Mouse (Mus musculus): Measurements from ENCODE around the gene Klhl6. TPM values are rescaled to one million over a fixed set of nuclear protein-coding genes. Genes with fewer than 3 reads are reported as not detected.

The Klhl6 gene
- polyA plus RNA-seq, 1 experiment from 2014 or later = 6.8 TPM

DNA sequence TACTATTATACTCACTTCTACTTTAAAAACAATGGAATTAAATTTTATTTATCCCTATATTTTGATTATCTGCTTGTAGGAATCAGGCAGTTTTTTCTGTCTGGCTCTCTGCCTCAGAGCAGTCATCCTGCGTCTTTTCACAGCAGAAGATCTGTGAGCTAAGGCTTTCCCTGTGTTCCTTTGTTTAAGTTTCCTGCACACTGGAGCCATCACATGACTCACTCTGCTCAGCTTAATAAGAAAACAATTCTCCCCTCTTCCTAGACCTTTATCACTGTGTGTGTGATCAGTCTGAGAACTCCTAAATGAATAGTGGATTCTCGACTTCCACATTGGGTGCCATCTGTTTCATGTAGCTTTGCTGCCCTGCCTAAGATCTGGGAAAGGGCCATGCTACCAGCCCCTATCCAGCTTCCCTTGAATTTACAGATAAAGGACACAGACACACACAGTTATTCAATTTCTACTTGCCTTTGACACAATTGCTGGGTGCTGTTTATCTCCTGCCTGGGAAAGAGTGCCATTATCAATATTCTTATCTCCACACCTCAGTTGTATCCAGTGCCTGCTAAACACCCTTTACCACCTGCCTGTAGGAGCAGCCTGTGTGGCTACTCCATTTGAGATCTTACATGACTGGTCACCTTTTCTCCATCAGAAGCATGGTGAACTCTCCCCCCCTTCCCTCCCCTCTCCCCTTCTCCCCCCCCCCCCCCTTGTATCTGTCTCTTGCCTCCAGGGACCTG, 77.9 kb downstream of the Klhl6 start:
- no peak overlapping the region for H3K4me3 ChIP-seq
- H3K9me3 ChIP-seq (replicated peaks) = no peaks in the 10 kb centered on the region
- WGBS = 62% methylated on average over 2 of the region's 2 CpGs
- H3K4me1 ChIP-seq = no peaks in the 10 kb centered on the region
- H3K9ac ChIP-seq = no peak overlapping the region
- H3K27me3 ChIP-seq = no peaks in the 10 kb centered on the region
- ATAC-seq (ENCODE audit: low FRiP score) = no peak
- no peaks in the 10 kb centered on the region for H3K36me3 ChIP-seq
- H3K27ac ChIP-seq = no peak overlapping the region
- H3K4me2 ChIP-seq (replicated peaks) = no peak overlapping the region

DNA sequence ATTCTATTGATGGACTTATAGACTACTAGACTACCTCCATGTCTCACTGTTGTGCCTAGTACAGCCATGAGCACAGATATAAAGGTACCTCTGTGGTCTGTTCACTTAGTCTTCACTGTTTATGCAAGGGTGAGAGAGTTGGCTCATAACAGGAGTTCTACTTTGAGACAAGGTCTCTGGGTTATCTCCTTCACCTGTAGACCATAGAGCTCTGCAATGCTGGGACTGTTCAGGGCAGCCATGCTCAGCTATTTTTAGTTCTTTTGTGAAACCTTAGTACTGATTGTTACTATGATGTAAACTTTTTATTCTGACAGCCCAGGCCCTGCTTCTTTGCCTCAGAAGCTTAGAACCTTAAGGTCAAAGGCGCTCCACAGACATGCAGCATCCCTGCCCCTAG, 79.0 kb downstream of the Klhl6 start:
- Histone ChIP-seq H3K4me1 (no peaks in the 10 kb centered on the region), H3K36me3 (no peaks in the 10 kb centered on the region), H3K4me2 (replicated peaks) (no peak overlapping the region), H3K9ac (no peak overlapping the region), H3K27ac (no peak overlapping the region), H3K4me3 (no peak overlapping the region), H3K27me3 (no peaks in the 10 kb centered on the region), H3K9me3 (replicated peaks) (no peaks in the 10 kb centered on the region)
- 96% methylated on average over 1 of the region's 1 CpGs for WGBS
- no peak for ATAC-seq (ENCODE audit: low FRiP score)

Other genes with a start within 250 kb of the Klhl6 start
- gene B3gnt5, start 222.8 kb downstream of the Klhl6 start, polyA plus RNA-seq (2016; fragmentation: Nextera tagmentation; extraction: Ambion mirVana) = 48.3 and 51.1 TPM in 2 replicates
- 60.9 and 70.5 TPM in 2 replicates for gene Klhl24, start 114.5 kb upstream of the Klhl6 start, polyA plus RNA-seq (2016; fragmentation: Nextera tagmentation; extraction: Ambion mirVana)
- gene Yeats2, start 158.0 kb upstream of the Klhl6 start, polyA plus RNA-seq (2016; fragmentation: Nextera tagmentation; extraction: Ambion mirVana) = 46.3 and 54.4 TPM in 2 replicates

All from hindbrain, embryonic 12.5 days (tissue).